Mouse (Mus musculus): ENCODE results near the gene Zp2.

The Zp2 gene

GRCm38 (mm10) chr7:120142743-120143142, 2.3 kb downstream of the Zp2 start:
- no peak for DNase-seq (ENCODE audit: low spot score)

- no peak for DNase-seq (ENCODE audit: low spot score)
These were observed 16.1 kb downstream of the Zp2 start for GRCm38 (mm10) chr7:120128951-120129350.

- no peak for DNase-seq (ENCODE audit: low spot score)
These were observed 17.4 kb downstream of the Zp2 start for GRCm38 (mm10) chr7:120127686-120128059.

DNA sequence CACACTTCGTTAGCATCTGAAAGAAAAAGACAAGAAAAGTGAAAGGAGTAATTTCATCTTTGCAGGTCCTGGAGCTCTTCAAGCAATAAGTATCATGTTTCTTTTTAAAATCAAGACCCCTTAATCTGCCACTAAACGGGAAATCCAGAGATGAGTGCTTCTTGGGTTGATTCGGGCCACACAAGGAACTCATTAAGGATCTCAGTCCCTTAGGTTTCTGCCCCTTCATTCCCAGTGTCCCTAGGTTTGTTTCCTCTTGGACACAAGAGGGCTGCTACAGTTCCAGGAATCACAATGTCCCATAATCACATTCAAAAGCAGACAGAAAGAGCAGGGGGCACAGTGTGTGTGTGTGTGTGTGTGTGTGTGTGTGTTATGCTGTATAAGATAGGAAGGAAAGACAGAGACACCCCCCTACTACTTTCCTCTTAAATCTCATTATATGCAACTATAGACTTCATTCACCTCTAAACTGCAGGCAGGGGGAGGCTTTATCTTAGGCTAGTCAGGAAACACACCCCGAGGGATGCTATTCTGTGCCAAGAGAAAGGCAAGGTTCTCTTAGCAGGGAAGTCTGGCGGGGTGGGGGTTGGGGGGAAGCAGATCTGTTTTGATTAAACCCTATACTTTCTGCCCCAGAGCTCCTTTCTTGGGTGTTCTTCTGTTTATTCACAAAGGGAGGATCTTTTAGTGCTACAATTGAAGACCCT, 18.0 kb downstream of the Zp2 start:
- no peak for DNase-seq (ENCODE audit: low spot score)

- DNase-seq (ENCODE audit: low spot score) = peak; percentile 65
These were observed 20.2 kb downstream of the Zp2 start for GRCm38 (mm10) chr7:120124844-120125243.

DNA sequence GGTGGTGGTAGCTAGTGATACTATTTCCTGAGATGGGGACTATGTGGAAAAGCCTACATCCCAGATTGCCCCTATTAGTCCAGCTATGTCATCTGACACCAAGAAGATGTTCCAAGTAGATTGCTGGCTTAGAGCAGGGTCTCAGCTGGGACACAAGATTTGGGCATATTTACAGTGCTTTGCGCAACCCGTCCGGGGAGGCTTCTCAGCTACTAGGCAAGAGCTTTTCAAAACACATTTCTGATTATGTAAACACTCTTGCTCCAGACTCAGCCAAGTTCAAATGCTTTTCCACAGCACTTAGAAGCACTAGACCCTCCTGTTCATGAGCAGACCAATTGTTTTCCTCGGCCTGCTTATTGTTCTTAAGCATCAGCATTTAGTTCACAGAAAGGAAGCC, 21.3 kb downstream of the Zp2 start:
- peak; percentile 22 for DNase-seq (ENCODE audit: low spot score)

DNA sequence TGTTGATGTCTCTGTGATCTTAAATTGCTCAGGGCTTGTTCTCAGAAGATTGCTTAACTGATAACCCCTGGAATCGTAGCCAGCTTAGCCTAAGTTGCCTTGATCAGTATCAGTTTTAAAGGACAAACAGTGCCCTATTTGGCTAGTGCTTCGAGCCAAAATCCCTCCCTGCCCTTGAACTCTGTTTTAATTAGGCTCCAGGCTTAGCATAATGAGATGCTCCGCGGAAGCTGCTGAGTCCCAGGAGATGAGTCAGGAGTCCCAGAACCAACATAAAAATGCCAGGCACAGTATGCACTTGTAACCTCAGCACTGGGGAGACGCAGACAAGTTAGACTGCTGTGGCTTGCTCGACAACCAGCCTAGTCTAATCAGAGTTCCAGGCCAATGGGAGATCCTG, 27.6 kb downstream of the Zp2 start:
- peak; percentile 16 for DNase-seq (ENCODE audit: low spot score)

DNA sequence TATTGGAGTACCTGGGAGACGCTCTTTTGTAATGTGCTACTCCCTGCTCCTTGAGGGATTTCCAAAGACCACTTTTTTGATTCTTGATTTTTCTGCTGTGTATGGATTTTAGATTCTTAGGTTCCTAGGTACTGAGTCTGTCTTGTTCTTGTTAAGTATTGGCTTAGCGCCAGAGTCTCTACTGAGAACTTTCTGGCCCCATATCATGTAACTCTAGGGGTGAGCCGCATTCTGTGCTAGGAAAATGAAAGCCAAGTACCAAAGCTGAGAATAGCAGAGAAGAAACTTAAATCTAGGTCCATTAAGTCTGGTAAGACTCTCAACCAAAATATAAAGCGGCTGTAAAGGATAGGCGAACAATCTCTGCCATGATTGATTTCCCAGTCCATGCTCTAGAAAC, 28.1 kb downstream of the Zp2 start:
- no peak for DNase-seq (ENCODE audit: low spot score)

- no peak for DNase-seq (ENCODE audit: low spot score)
These were observed 35.4 kb downstream of the Zp2 start for GRCm38 (mm10) chr7:120109676-120110075.

DNA sequence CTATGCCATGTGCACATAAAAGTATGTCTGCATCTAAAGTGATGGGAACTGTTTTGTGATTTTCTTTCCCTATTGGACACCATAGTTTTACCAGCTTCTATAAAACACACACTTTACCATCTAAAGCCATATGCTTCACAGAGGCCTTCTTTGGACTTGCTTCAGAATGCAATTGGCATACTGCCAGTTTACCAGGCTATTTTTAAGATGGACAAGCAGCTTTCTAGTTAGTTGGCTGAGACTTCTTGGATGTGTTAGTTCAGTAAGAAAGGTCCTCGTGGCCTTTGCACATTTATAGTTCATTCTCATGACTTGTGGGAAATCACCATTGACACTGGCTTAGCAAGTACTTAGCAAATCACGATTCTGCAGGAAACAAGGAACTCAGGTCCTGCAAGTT, 38.7 kb downstream of the Zp2 start:
- no peak for DNase-seq (ENCODE audit: low spot score)

- no peak for DNase-seq (ENCODE audit: low spot score)
These were observed 40.1 kb downstream of the Zp2 start for GRCm38 (mm10) chr7:120104975-120105374.

DNA sequence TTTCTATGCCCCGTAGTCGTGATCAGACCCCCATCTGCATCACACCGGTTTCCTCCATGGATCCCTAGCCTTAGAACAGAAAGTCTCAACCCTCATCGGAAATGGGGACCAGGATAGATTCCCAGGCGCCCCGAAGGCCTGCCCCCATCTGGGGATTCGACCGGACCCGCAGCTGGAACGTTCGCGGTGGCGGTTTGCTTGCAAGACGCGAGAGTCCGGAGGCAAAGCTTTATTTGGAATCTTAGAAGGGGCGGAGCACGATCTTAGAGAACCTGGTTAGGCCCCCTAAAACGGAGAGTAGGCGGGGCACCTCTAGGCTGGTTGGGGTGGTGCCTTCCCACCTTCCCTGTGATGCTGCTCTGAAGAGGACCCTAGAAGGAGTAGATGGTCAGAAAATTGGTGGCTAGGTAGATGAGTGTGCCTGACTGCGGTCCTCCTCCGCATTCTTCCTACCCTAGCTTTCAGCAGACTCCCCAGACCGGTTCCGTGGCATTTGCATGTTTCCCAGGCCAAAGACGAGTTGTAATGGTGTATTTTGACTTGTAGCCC, 42.0 kb downstream of the Zp2 start:
- DNase-seq (ENCODE audit: low spot score) = peak; percentile 80

DNA sequence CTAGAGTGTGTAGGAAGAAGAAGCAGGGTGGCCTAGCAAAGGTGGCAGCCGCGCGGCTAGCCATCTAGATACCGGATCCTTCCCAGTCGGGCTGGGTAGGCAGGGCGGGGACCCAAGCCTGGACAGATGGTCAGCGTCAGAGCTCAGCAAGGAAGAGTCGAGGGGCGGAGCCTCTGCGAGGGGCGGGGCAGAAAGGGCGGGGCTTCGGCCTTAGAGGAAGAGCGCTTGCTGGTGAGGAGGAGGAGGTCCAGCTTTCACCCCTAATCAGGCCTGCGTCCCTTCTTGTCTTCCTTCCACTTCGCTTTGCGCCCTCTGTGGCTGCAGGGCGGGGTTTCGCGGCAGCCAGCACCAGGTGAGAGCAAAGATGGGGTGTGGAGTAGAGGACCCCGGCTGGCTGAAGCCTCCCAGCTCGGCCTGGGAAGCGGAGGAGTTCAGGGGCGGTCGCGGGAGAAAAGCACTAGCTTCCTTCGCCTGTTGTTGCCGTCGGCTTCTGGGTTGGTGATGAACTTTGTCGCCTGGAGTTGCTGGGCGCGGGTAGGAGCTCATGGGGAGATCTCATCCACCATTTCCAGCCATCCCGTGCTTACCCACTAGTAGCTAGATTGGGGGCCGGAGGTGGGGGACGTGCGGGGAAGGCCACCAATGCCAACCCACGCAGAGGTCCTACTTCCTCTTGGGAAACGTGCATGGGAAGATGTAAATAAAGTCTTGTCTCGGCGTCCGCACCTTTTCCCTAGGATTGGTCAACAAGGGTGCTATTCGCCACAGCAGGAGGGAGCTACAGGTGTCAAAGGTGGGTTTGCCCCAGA, 42.7 kb downstream of the Zp2 start, which contains the start of gene Tmem159:
Tmem159 (plus strand) TSS at position 190 of the 809 bp plus-strand sequence.
- peak; percentile 96 for DNase-seq (ENCODE audit: low spot score)

DNA sequence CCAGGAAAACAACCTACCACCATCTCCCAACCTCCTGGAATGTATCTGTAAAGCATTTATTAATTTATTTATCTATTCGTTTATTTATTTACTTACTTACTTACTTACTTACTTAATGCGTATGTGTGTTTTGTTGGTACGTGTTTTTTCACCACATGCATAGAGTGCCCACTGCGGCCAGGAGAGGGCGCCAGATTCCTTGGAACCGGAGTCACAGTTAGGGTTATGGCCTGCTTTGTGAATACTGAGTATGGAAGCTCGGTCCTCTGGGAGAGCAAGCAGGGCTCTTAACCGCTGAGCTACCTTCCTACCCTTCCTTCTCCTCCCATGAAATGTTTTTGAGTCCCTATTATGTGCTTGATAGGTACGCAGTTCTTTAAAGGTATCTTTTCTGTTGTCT, 46.7 kb downstream of the Zp2 start:
- DNase-seq (ENCODE audit: low spot score) = peak; percentile 85

DNA sequence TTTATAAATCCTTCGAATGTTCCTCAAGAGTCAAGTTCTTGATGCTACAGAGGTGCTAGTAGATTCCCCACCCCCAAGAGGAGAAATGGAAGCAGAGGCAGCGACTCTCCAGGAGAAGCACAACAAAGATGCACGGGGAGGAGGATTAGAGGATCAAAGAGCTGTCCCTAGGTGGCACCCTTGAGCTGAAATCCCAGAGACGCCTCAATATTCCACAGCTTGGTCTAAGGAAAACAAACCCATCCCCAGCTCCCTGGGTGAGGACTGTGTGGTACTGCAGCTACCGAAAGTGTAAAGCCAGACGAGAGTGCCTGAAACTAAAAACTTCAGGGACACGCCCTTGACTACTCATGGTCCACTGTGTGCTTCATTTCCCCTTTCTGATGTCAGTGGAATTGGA, 47.2 kb downstream of the Zp2 start:
- DNase-seq (ENCODE audit: low spot score) = peak; percentile 65

- no peak for DNase-seq (ENCODE audit: low spot score)
These were observed 49.9 kb downstream of the Zp2 start, which contains the start of gene Dnah3 for GRCm38 (mm10) chr7:120095180-120095579. Dnah3 (minus strand) TSS chr7:120095280.

DNA sequence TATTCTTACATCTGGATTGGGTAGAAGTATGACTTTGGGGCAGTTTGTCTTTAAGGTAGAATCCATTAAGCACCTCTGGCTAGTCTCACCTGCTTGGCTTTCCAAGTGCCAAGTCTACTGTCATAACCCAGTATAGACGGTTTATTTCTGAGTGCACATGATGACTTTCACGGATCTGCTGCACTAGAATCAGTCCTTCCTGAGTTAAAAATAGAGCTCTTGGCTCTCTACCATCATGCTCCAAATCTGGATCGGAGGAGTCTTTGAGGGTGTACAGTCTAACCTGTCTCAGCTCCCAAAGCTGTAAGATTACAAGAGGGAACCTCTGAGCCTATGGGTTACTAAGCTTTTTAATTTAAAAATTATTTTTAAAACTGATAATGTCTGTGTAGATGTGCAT, 50.9 kb downstream of the Zp2 start:
- DNase-seq (ENCODE audit: low spot score) = no peak

GRCm38 (mm10) chr7:120093033-120093432, 52.1 kb downstream of the Zp2 start:
- DNase-seq (ENCODE audit: low spot score) = no peak

GRCm38 (mm10) chr7:120080177-120080576, 64.9 kb downstream of the Zp2 start:
- DNase-seq (ENCODE audit: low spot score) = no peak

Measured in urinary bladder, postnatal 14 days (tissue).